Mouse (Mus musculus): ENCODE data around the gene Nkiras2. TPM values are rescaled to one million over a fixed set of nuclear protein-coding genes. Genes with fewer than 3 reads are reported as not detected.
A peak's percentile ranks its signal among the peaks of the same experiment; 100 is the strongest.
"Not testable (repeated sequence)": the region's sequence is repeated elsewhere in the genome, so short reads cannot be mapped to it uniquely, and the experiment has no call there.

Gene Nkiras2
- polyA plus RNA-seq, 1 experiment from 2014 or later = 67.4 TPM

- 0 out of 2 replicates have a peak, but pooled peaks cover 2% of the 10 kb centered on the region for H3K4me1 ChIP-seq
- H3K36me3 ChIP-seq = peaks cover 90% of the 10 kb centered on the region
- 75% methylated on average over 4 of the region's 4 CpGs for WGBS
- no peak for DNase-seq (ENCODE audit: low spot score)
- no peaks in the 10 kb centered on the region for H3K27me3 ChIP-seq (ENCODE audit: insufficient read depth, poor library complexity, severe bottlenecking)
- no peaks in the 10 kb centered on the region for H3K9me3 ChIP-seq
- no peak overlapping the region for H3K4me3 ChIP-seq
- H3K27ac ChIP-seq = 0 out of 2 replicates have a peak overlapping the region, but pooled peaks have one; percentile 10
Observed at GRCm38 (mm10) chr11:100581756-100582155, 37.3 kb upstream of the Nkiras2 start.

GRCm38 (mm10) chr11:100582413-100582812, 36.6 kb upstream of the Nkiras2 start:
- not testable (repeated sequence) for H3K9me3 ChIP-seq; H3K27ac ChIP-seq; H3K4me3 ChIP-seq; H3K27me3 ChIP-seq (ENCODE audit: insufficient read depth, poor library complexity, severe bottlenecking); DNase-seq (ENCODE audit: low spot score); H3K4me1 ChIP-seq
- WGBS = 94% methylated on average over 1 of the region's 1 CpGs
- H3K36me3 ChIP-seq = peaks cover 91% of the 10 kb centered on the region

DNA sequence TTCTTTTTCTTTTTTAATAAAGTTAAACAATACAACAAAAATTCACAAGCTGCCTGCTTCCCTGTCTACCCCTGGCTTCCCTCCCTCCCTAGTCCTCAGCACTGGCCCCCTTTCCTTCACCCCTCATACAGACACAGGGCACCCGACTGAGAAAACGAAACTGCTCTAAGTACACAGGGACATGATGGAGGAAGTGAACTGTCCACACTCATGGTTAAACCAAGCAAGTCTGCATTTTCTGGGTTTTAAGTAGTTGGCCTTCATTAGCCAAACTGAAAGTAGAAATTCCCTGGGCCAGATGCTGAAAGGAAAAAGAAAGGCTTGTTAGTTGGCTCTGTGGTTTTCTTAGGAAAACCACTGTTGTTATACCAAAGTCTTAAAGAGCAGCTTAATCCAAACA, 36.2 kb upstream of the Nkiras2 start:
- H3K4me1 ChIP-seq = 0 out of 2 replicates have a peak, but pooled peaks cover 2% of the 10 kb centered on the region
- H3K27ac ChIP-seq = no peak overlapping the region
- no peaks in the 10 kb centered on the region for H3K27me3 ChIP-seq (ENCODE audit: insufficient read depth, poor library complexity, severe bottlenecking)
- H3K9me3 ChIP-seq = no peaks in the 10 kb centered on the region
- DNase-seq (ENCODE audit: low spot score) = no peak
- 88% methylated on average over 2 of the region's 2 CpGs for WGBS
- no peak overlapping the region for H3K4me3 ChIP-seq
- peaks cover 94% of the 10 kb centered on the region for H3K36me3 ChIP-seq

GRCm38 (mm10) chr11:100584561-100584961, 34.5 kb upstream of the Nkiras2 start:
- no peaks in the 10 kb centered on the region for H3K9me3 ChIP-seq
- WGBS = 87% methylated on average over 7 of the region's 7 CpGs
- DNase-seq (ENCODE audit: low spot score) = no peak
- H3K4me3 ChIP-seq = no peak overlapping the region
- no peaks in the 10 kb centered on the region for H3K27me3 ChIP-seq (ENCODE audit: insufficient read depth, poor library complexity, severe bottlenecking)
- H3K27ac ChIP-seq = no peak overlapping the region
- peaks cover 100% of the 10 kb centered on the region for H3K36me3 ChIP-seq
- 0 out of 2 replicates have a peak, but pooled peaks cover 2% of the 10 kb centered on the region for H3K4me1 ChIP-seq

DNA sequence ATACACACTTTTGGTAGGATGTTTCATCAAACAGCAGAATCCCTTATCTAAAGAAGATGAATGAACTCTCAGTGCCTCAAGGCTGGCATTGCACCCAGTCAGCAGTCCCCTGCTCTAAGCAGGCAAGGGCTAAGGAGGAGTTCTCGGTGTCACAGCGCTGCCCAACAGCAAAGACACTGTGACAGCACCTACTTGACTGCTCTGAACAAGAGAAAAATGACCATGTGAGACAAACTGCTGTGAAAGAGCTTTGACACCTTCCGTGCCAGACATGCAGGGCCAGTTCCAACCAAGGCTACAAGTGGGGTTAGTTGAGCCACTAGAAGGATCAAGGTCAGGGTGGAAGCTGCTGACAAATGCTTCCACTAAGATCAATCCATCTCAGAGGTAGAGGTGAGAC, 33.9 kb upstream of the Nkiras2 start:
- 91% methylated on average over 3 of the region's 3 CpGs for WGBS

DNA sequence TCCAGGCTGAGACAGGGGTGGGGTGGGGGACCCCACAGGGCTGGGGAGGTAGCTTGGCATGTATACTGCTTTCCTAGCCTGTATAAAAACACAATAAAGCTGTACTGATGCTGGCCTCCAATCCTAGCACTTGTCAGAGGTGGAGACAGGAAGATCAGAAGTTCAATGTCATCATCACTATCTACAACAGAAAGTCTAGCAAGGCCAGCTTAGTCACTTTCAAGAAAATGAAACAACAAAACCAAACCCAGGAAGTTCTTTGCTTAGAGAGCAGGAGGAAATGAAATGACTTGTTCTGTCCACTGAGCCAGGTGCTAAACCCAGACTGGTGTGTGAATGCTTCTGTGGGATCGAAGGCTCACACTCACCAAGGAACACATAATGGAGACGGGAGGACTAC, 30.6 kb upstream of the Nkiras2 start:
- no peaks in the 10 kb centered on the region for H3K27me3 ChIP-seq (ENCODE audit: insufficient read depth, poor library complexity, severe bottlenecking)
- no peaks in the 10 kb centered on the region for H3K9me3 ChIP-seq
- no peak for DNase-seq (ENCODE audit: low spot score)
- H3K36me3 ChIP-seq = peaks cover 98% of the 10 kb centered on the region
- no peak overlapping the region for H3K27ac ChIP-seq
- H3K4me1 ChIP-seq = 0 out of 2 replicates have a peak, but pooled peaks cover 2% of the 10 kb centered on the region
- 96% methylated on average over 2 of the region's 2 CpGs for WGBS
- no peak overlapping the region for H3K4me3 ChIP-seq

More for the DNA sequence above, 33.9 kb upstream of the Nkiras2 start:
- H3K9me3 ChIP-seq = no peaks in the 10 kb centered on the region
- DNase-seq (ENCODE audit: low spot score) = no peak
- no peak overlapping the region for H3K27ac ChIP-seq
- H3K4me1 ChIP-seq = 0 out of 2 replicates have a peak, but pooled peaks cover 2% of the 10 kb centered on the region
- H3K36me3 ChIP-seq = peaks cover 100% of the 10 kb centered on the region
- H3K4me3 ChIP-seq = no peak overlapping the region
- H3K27me3 ChIP-seq (ENCODE audit: insufficient read depth, poor library complexity, severe bottlenecking) = no peaks in the 10 kb centered on the region

GRCm38 (mm10) chr11:100592346-100593046, 26.5 kb upstream of the Nkiras2 start:
- 95% methylated on average over 11 of the region's 11 CpGs for WGBS
- Histone ChIP-seq H3K4me1 (no peaks in the 10 kb centered on the region), H3K36me3 (peaks cover 98% of the 10 kb centered on the region), H3K9me3 (no peaks in the 10 kb centered on the region), H3K27ac (no peak overlapping the region), H3K27me3 (ENCODE audit: insufficient read depth, poor library complexity, severe bottlenecking) (no peaks in the 10 kb centered on the region), H3K4me3 (no peak overlapping the region)
- DNase-seq (ENCODE audit: low spot score) = no peak

DNA sequence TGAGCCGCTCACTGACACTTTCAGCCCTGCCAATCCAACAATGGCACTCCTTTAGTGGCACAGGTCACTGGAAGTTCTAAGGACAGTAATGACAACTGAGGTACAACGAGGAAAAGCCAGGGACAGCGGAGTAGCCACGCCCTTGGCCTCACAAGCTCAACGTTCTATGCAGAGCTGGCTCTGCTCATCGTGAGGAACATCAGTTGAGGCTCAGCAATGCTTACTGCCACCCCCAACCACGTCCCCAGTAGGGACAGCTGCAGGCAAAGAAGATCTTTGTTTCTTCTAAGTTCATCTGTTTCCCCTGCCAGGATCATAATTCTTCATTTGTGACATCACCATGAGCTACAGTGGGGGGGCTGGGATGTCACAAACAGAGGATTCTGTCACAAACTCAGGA, 24.4 kb upstream of the Nkiras2 start:
- no peaks in the 10 kb centered on the region for H3K4me1 ChIP-seq

DNA sequence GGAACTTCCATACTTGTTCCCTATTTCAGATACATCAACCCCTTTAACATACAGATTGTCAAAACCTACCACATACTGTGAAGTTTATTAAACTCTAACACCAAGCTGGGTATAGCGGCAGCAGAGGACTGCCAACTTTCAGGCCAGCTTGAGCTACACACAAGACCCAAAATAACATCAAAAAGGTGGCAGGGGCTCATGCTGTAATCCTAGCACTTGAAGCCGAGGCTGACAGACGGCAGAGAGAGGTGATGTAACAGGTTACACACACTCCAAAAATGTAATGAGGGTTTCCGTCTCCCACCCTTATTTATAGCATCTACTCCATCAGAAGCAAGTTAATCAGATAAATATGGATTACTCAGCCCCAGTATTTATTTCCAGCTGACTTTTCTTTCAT, 23.5 kb upstream of the Nkiras2 start:
- H3K27ac ChIP-seq = no peak overlapping the region
- no peak for DNase-seq (ENCODE audit: low spot score)
- 60% methylated on average over 4 of the region's 4 CpGs for WGBS
- no peaks in the 10 kb centered on the region for H3K9me3 ChIP-seq
- peaks cover 100% of the 10 kb centered on the region for H3K36me3 ChIP-seq
- no peaks in the 10 kb centered on the region for H3K4me1 ChIP-seq
- no peaks in the 10 kb centered on the region for H3K27me3 ChIP-seq (ENCODE audit: insufficient read depth, poor library complexity, severe bottlenecking)
- no peak overlapping the region for H3K4me3 ChIP-seq

More for the DNA sequence above, 24.4 kb upstream of the Nkiras2 start:
- H3K27me3 ChIP-seq (ENCODE audit: insufficient read depth, poor library complexity, severe bottlenecking) = no peaks in the 10 kb centered on the region
- H3K36me3 ChIP-seq = peaks cover 98% of the 10 kb centered on the region
- no peak for DNase-seq (ENCODE audit: low spot score)
- H3K27ac ChIP-seq = no peak overlapping the region
- WGBS = 84% methylated on average over 7 of the region's 7 CpGs
- no peak overlapping the region for H3K4me3 ChIP-seq
- no peaks in the 10 kb centered on the region for H3K9me3 ChIP-seq

DNA sequence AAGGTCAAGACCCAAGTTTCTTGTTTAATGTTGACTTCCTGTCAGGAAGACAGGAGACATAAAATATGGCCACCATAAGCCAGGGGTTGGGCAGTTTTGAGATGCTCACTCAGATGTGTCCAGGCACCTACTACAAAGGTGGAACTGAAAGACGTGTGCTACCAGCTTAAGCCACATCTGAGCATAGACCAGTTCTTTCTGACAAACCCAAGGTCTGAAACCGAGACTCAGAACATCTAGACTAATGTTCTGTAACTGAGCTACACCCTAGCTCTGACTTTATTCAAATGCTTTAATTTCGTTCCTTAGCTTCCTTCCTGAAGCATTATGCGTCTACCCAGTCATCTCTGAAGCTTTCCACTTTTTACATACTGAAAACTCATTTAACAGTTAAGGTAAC, 21.0 kb upstream of the Nkiras2 start:
- WGBS = 91% methylated on average over 4 of the region's 4 CpGs
- H3K36me3 ChIP-seq = peaks cover 92% of the 10 kb centered on the region
- H3K4me1 ChIP-seq = no peaks in the 10 kb centered on the region

GRCm38 (mm10) chr11:100601372-100601771, 17.7 kb upstream of the Nkiras2 start:
- DNase-seq (ENCODE audit: low spot score) = no peak
- no peaks in the 10 kb centered on the region for H3K9me3 ChIP-seq
- H3K4me3 ChIP-seq = no peak overlapping the region
- peaks cover 13% of the 10 kb centered on the region; the same call in 1 of the 2 replicates for H3K4me1 ChIP-seq
- peaks cover 70% of the 10 kb centered on the region for H3K36me3 ChIP-seq
- H3K27me3 ChIP-seq (ENCODE audit: insufficient read depth, poor library complexity, severe bottlenecking) = no peaks in the 10 kb centered on the region
- no peak overlapping the region for H3K27ac ChIP-seq
- WGBS = 93% methylated on average over 3 of the region's 3 CpGs

More for the DNA sequence above, 21.0 kb upstream of the Nkiras2 start:
- Histone ChIP-seq H3K27me3 (ENCODE audit: insufficient read depth, poor library complexity, severe bottlenecking) (no peaks in the 10 kb centered on the region), H3K9me3 (no peaks in the 10 kb centered on the region), H3K27ac (no peak overlapping the region), H3K4me3 (no peak overlapping the region)
- DNase-seq (ENCODE audit: low spot score) = no peak

- 63% methylated on average over 9 of the region's 9 CpGs for WGBS
- Histone ChIP-seq H3K4me3 (no peak overlapping the region), H3K4me1 (peaks cover 13% of the 10 kb centered on the region; the same call in 1 of the 2 replicates), H3K27ac (no peak overlapping the region), H3K9me3 (no peaks in the 10 kb centered on the region), H3K27me3 (ENCODE audit: insufficient read depth, poor library complexity, severe bottlenecking) (no peaks in the 10 kb centered on the region), H3K36me3 (peaks cover 59% of the 10 kb centered on the region)
- DNase-seq (ENCODE audit: low spot score) = no peak
Observed at GRCm38 (mm10) chr11:100603155-100603554, 15.9 kb upstream of the Nkiras2 start.

- no peak overlapping the region for H3K27ac ChIP-seq
- no peaks in the 10 kb centered on the region for H3K27me3 ChIP-seq (ENCODE audit: insufficient read depth, poor library complexity, severe bottlenecking)
- H3K36me3 ChIP-seq = peaks cover 58% of the 10 kb centered on the region
- no peaks in the 10 kb centered on the region for H3K9me3 ChIP-seq
- H3K4me1 ChIP-seq = peaks cover 15% of the 10 kb centered on the region; the same call in 1 of the 2 replicates
- WGBS = 88% methylated on average over 8 of the region's 8 CpGs
- DNase-seq (ENCODE audit: low spot score) = no peak
- H3K4me3 ChIP-seq = no peak overlapping the region
Observed at GRCm38 (mm10) chr11:100603813-100604212, 15.2 kb upstream of the Nkiras2 start.
